Mouse (Mus musculus) erythroblast, embryonic 14.5 days (primary cell): ENCODE data around the gene Aen. TPM values are rescaled to one million over a fixed set of nuclear protein-coding genes. Genes with fewer than 3 reads are reported as not detected.

ENCODE experiments used
- H3K27me3 ChIP-seq: 2 replicates; pipeline ENCODE4 v1.6.1; 2012; ENCODE audit warnings: inconsistent platforms; ENCODE audit not compliant: control insufficient read depth
- H3K36me3 ChIP-seq: 2 replicates; pipeline ENCODE4 v1.6.1; 2012; ENCODE audit warnings: mild to moderate bottlenecking, inconsistent platforms; ENCODE audit not compliant: control insufficient read depth
- H3K4me1 ChIP-seq: 2 replicates; pipeline ENCODE4 v1.6.1; 2012; ENCODE audit warnings: inconsistent platforms; ENCODE audit not compliant: control insufficient read depth
- H3K4me3 ChIP-seq: replicated peaks from 2 replicates; pipeline ENCODE3; 2012; ENCODE audit warnings: moderate library complexity, mild to moderate bottlenecking, inconsistent platforms
- H3K9me3 ChIP-seq: 2 replicates; pipeline ENCODE4 v1.6.1; 2012; ENCODE audit warnings: low read length, inconsistent platforms, mixed read lengths; ENCODE audit not compliant: control insufficient read depth
- GATA1 ChIP-seq: IDR thresholded peaks from 2 replicates; pipeline ENCODE4 v1.6.1; 2012; ENCODE audit warnings: low read length, inconsistent platforms, mixed read lengths
- TAL1 ChIP-seq: IDR thresholded peaks from 3 replicates; pipeline ENCODE4 v1.6.1; 2012; ENCODE audit warnings: low read length, inconsistent platforms, mixed read lengths
- polyA plus RNA-seq: library from polyadenylated mRNA; stranded (reverse); fragments of >175 nt; gene quantifications from 2 replicates; pipeline ENCODE4 v1.2.3, GENCODE M21; 2012

Gene Aen
- polyA plus RNA-seq, 1 experiment: 2.5 TPM

GRCm38 (mm10) chr7:78922506-78922905, 26.9 kb downstream of the Aen start:
- H3K36me3 ChIP-seq: peaks cover 31% of the 10 kb centered on the region
- peaks cover 23% of the 10 kb centered on the region for H3K4me1 ChIP-seq
- H3K4me3 ChIP-seq: no peak overlapping the region
- TF ChIP-seq GATA1 (no peak), TAL1 (no peak)
- peaks cover 8% of the 10 kb centered on the region for H3K27me3 ChIP-seq
- no peaks in the 10 kb centered on the region for H3K9me3 ChIP-seq

- peaks cover 8% of the 10 kb centered on the region for H3K27me3 ChIP-seq
- no peak overlapping the region for H3K4me3 ChIP-seq
- TF ChIP-seq GATA1: no peak
- no peak for TF ChIP-seq TAL1
- H3K36me3 ChIP-seq: peaks cover 13% of the 10 kb centered on the region
- H3K9me3 ChIP-seq: no peaks in the 10 kb centered on the region
- peaks cover 23% of the 10 kb centered on the region for H3K4me1 ChIP-seq
Measured at GRCm38 (mm10) chr7:78924300-78924699, 28.6 kb downstream of the Aen start.

GRCm38 (mm10) chr7:78924796-78925195, 29.1 kb downstream of the Aen start:
- H3K4me3 ChIP-seq: no peak overlapping the region
- H3K36me3 ChIP-seq: peaks cover 8% of the 10 kb centered on the region
- TF ChIP-seq TAL1: no peak
- TF ChIP-seq GATA1: no peak

GRCm38 (mm10) chr7:78925680-78926079, 30.0 kb downstream of the Aen start:
- no peak for TF ChIP-seq GATA1
- TF ChIP-seq TAL1: no peak
- Histone ChIP-seq H3K4me1 (peaks cover 23% of the 10 kb centered on the region), H3K4me3 (no peak overlapping the region), H3K36me3 (no peaks in the 10 kb centered on the region), H3K9me3 (no peaks in the 10 kb centered on the region), H3K27me3 (peaks cover 11% of the 10 kb centered on the region)

More at GRCm38 (mm10) chr7:78924796-78925195, 29.1 kb downstream of the Aen start:
- H3K9me3 ChIP-seq: no peaks in the 10 kb centered on the region
- H3K4me1 ChIP-seq: peaks cover 23% of the 10 kb centered on the region
- peaks cover 8% of the 10 kb centered on the region for H3K27me3 ChIP-seq

- no peaks in the 10 kb centered on the region for H3K36me3 ChIP-seq
- peaks cover 23% of the 10 kb centered on the region for H3K4me1 ChIP-seq
- no peaks in the 10 kb centered on the region for H3K9me3 ChIP-seq
- no peak for TF ChIP-seq GATA1
- TF ChIP-seq TAL1: no peak
- H3K4me3 ChIP-seq: no peak overlapping the region
- peaks cover 16% of the 10 kb centered on the region for H3K27me3 ChIP-seq
Measured at GRCm38 (mm10) chr7:78926156-78926555, 30.5 kb downstream of the Aen start.

- H3K27me3 ChIP-seq: peaks cover 16% of the 10 kb centered on the region
- no peaks in the 10 kb centered on the region for H3K9me3 ChIP-seq
- no peaks in the 10 kb centered on the region for H3K36me3 ChIP-seq
- TF ChIP-seq TAL1 (no peak), GATA1 (no peak)
- peaks cover 21% of the 10 kb centered on the region for H3K4me1 ChIP-seq
- H3K4me3 ChIP-seq: peak overlapping the region; percentile 21
Measured at GRCm38 (mm10) chr7:78927266-78927665, 31.6 kb downstream of the Aen start.

- Histone ChIP-seq H3K36me3 (no peaks in the 10 kb centered on the region), H3K27me3 (peaks cover 10% of the 10 kb centered on the region), H3K4me3 (no peak overlapping the region), H3K4me1 (peaks cover 24% of the 10 kb centered on the region), H3K9me3 (no peaks in the 10 kb centered on the region)
- TF ChIP-seq GATA1 (no peak), TAL1 (no peak)
Measured at GRCm38 (mm10) chr7:78938957-78939602, 43.4 kb downstream of the Aen start.

- H3K36me3 ChIP-seq: no peaks in the 10 kb centered on the region
- peaks cover 24% of the 10 kb centered on the region for H3K4me1 ChIP-seq
- H3K27me3 ChIP-seq: peaks cover 7% of the 10 kb centered on the region
- TF ChIP-seq GATA1 (no peak), TAL1 (no peak)
- no peaks in the 10 kb centered on the region for H3K9me3 ChIP-seq
- no peak overlapping the region for H3K4me3 ChIP-seq
Measured at GRCm38 (mm10) chr7:78940971-78941370, 45.3 kb downstream of the Aen start.

- no peaks in the 10 kb centered on the region for H3K36me3 ChIP-seq
- H3K4me3 ChIP-seq: no peak overlapping the region
- H3K9me3 ChIP-seq: no peaks in the 10 kb centered on the region
- TF ChIP-seq TAL1 (no peak), GATA1 (no peak)
- 0 out of 2 replicates have a peak, but pooled peaks cover 4% of the 10 kb centered on the region for H3K27me3 ChIP-seq
- peaks cover 24% of the 10 kb centered on the region for H3K4me1 ChIP-seq
Measured at GRCm38 (mm10) chr7:78942544-78942943, 46.9 kb downstream of the Aen start.
